Comparison of ENCODE assay signal across 26 mouse cellular contexts in the genomic region with DNA sequence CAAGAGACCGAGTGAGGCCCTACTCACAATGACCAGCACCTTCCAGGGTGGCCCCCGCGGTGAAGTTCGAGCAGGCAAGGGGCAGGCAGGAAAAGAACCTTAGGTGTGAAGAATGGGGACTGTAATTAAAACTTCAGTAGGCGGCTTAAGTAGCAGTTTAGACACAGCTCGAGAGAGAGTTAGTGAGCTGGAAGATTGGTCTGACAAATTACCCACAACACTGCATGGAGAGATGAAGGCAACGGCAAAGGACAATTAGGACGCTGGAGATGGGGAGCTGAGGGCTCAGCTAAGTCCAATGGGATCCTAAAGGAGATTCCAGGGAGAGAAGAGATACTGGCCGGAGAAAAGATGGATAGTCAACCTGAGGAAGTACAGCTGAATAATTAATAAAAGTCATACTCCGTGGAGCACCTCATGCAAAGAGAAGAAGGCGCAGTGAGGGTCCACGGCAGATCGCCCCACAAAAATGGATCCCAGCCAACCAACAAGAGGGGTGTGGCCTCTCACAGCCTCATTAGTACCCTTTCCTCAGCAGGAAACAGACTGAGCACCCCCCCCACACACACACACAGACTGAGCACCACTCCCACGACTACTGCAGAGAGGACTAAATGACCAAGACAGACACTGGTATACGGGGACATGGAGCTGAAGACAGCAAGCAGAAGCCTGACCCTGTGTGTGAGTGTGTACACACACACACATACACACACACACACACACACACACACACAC. TPM values are rescaled to one million over a fixed set of nuclear protein-coding genes. Genes with fewer than 3 reads are reported as not detected.
DNase-seq lines count a peak whose midpoint lies in the region; ATAC-seq lines count a peak whose summit lies in the region.
"Had no signal": no experiment of that assay in that cellular context is flagged by ENCODE, and none has a peak within 500 bp of the region (broad histone marks: within the 10 kb centered on the region; RNA-seq: fewer than 3 reads in every experiment).

No protein-coding gene starts in this region.

- no peak overlapping the region for H3K9ac ChIP-seq in kidney, embryonic 16.5 days (replicated peaks; ENCODE audit: low read length)
- no peak overlapping the region for H3K9ac ChIP-seq in forebrain, embryonic 14.5 days (ENCODE audit: low read length)
- no peak overlapping the region for H3K9ac ChIP-seq in limb, embryonic 12.5 days (replicated peaks)
- H3K9ac ChIP-seq: embryonic facial prominence, embryonic 13.5 days; heart, embryonic 15.5 days; liver, embryonic 13.5 days had no signal

- no peak for DNase-seq in kidney, postnatal 36 days
- peak; percentile 65 for DNase-seq in forebrain, embryonic 14.5 days (ENCODE audit: low spot score)
- peak; percentile 83 for DNase-seq in retina, postnatal 1 day
- DNase-seq in lung, postnatal 36 days, result no peak
- no peak for DNase-seq in left cerebral cortex, adult 18-20 months (ENCODE audit: low spot score in 2 of 2)
- DNase-seq: adrenal gland, adult 8-10 months; B cell, adult 2 months; cerebellum, adult 11-12 months; cerebellum, adult 9-11 months; embryo, embryonic 11 days; gastrocnemius, postnatal 14 days; kidney, adult 18-20 months; kidney, postnatal 14 days; liver, embryonic 13.5 days; lung, adult 18-20 months; thymus, postnatal 4 days had no signal

- H3K27me3 ChIP-seq in kidney, embryonic 16.5 days (ENCODE audit: insufficient read depth, low read length), result no peaks in the 10 kb centered on the region
- 0 out of 2 replicates have a peak, but pooled peaks cover 7% of the 10 kb centered on the region for H3K27me3 ChIP-seq in forebrain, embryonic 14.5 days (replicated peaks; ENCODE audit: control insufficient read depth, insufficient read depth, low read length)
- H3K27me3 ChIP-seq in limb, embryonic 12.5 days, result no peaks in the 10 kb centered on the region
- H3K27me3 ChIP-seq: embryonic facial prominence, embryonic 13.5 days; heart, embryonic 15.5 days; liver, embryonic 13.5 days had no signal

- ATAC-seq in kidney, embryonic 16.5 days (ENCODE audit: low FRiP score, low TSS enrichment), result 0 out of 2 replicates have a peak, but pooled peaks have one; percentile 35
- ATAC-seq in forebrain, embryonic 14.5 days, result peak; percentile 80
- ATAC-seq in limb, embryonic 12.5 days (ENCODE audit: insufficient number of reproducible peaks, insufficient read depth, low FRiP score, low TSS enrichment, low read depth), result no peak
- ATAC-seq: activated CD4-positive, CD25-positive, alpha-beta regulatory T cell, adult 4 months; hindbrain, embryonic 16.5 days; midbrain, embryonic 16.5 days had no signal

- H3K4me2 ChIP-seq in kidney, embryonic 16.5 days (replicated peaks; ENCODE audit: low read depth, low read length), result no peak overlapping the region
- 0 out of 2 replicates have a peak overlapping the region, but pooled peaks have one; percentile 1 for H3K4me2 ChIP-seq in forebrain, embryonic 14.5 days (ENCODE audit: low read length)
- H3K4me2 ChIP-seq in limb, embryonic 12.5 days, result no peak overlapping the region
- H3K4me2 ChIP-seq: embryonic facial prominence, embryonic 13.5 days; heart, embryonic 15.5 days; liver, embryonic 13.5 days had no signal

- H3K4me1 ChIP-seq in kidney, embryonic 16.5 days (ENCODE audit: insufficient read depth, low read length), result peaks cover 13% of the 10 kb centered on the region; the same call in 1 of the 2 replicates
- no peaks in the 10 kb centered on the region for H3K4me1 ChIP-seq in forebrain, embryonic 14.5 days (ENCODE audit: control insufficient read depth, insufficient read depth, low read length)
- H3K4me1 ChIP-seq in limb, embryonic 12.5 days (replicated peaks), result peaks cover 17% of the 10 kb centered on the region
- H3K4me1 ChIP-seq: heart, embryonic 10.5 days; liver, embryonic 13.5 days had no signal

- WGBS in kidney, embryonic 16.5 days, result 42% methylated on average over 15 of the region's 15 CpGs
- WGBS in forebrain, embryonic 14.5 days, result 28% methylated on average over 15 of the region's 15 CpGs
- 59% methylated on average over 15 of the region's 15 CpGs for WGBS in limb, embryonic 12.5 days

- H3K36me3 ChIP-seq in kidney, embryonic 16.5 days (ENCODE audit: insufficient read depth, low read length), result peaks cover 7% of the 10 kb centered on the region; the same call in 1 of the 2 replicates
- H3K36me3 ChIP-seq in forebrain, embryonic 14.5 days (ENCODE audit: control insufficient read depth, insufficient read depth, low read length), result no peaks in the 10 kb centered on the region
- peaks cover 10% of the 10 kb centered on the region; the same call in 1 of the 2 replicates for H3K36me3 ChIP-seq in limb, embryonic 12.5 days
- H3K36me3 ChIP-seq: heart, embryonic 15.5 days had no signal

- no peak overlapping the region for H3K4me3 ChIP-seq in kidney, embryonic 16.5 days (ENCODE audit: low read length)
- no peak overlapping the region for H3K4me3 ChIP-seq in forebrain, embryonic 14.5 days (ENCODE audit: low read depth, low read length)
- H3K4me3 ChIP-seq in limb, embryonic 12.5 days (replicated peaks), result no peak overlapping the region
- H3K4me3 ChIP-seq: embryonic facial prominence, embryonic 13.5 days; heart, embryonic 10.5 days; heart, embryonic 15.5 days; layer of hippocampus, adult 2 months; liver, embryonic 13.5 days had no signal

- H3K27ac ChIP-seq in kidney, embryonic 16.5 days (ENCODE audit: low read length), result no peak overlapping the region
- no peak overlapping the region for H3K27ac ChIP-seq in forebrain, embryonic 14.5 days (ENCODE audit: low read depth, low read length)
- 0 out of 2 replicates have a peak overlapping the region, but pooled peaks have one; percentile 41 for H3K27ac ChIP-seq in limb, embryonic 12.5 days
- H3K27ac ChIP-seq: embryonic facial prominence, embryonic 13.5 days; heart, embryonic 10.5 days; heart, embryonic 15.5 days; layer of hippocampus, adult 2 months; liver, embryonic 13.5 days; macrophage had no signal

- no peaks in the 10 kb centered on the region for H3K9me3 ChIP-seq in kidney, embryonic 16.5 days (ENCODE audit: low read length)
- no peaks in the 10 kb centered on the region for H3K9me3 ChIP-seq in forebrain, embryonic 14.5 days (replicated peaks; ENCODE audit: control insufficient read depth, low read length)
- 0 out of 2 replicates have a peak, but pooled peaks cover 2% of the 10 kb centered on the region for H3K9me3 ChIP-seq in limb, embryonic 12.5 days
- H3K9me3 ChIP-seq: embryonic facial prominence, embryonic 13.5 days; heart, embryonic 10.5 days; heart, embryonic 15.5 days; liver, embryonic 13.5 days had no signal

RNA-seq across cellular contexts. Expression of a gene that starts 17.1 kb away (rescaled TPM):
- polyA plus RNA-seq in kidney, embryonic 16.5 days (2015; fragmentation: Nextera tagmentation; extraction: Ambion mirVana), result 35.6 and 37.1 TPM in 2 replicates
- 36.4 and 41.1 TPM in 2 replicates for polyA plus RNA-seq in forebrain, embryonic 14.5 days (2014; fragmentation: Nextera tagmentation; extraction: Ambion mirVana)
- polyA plus RNA-seq in limb, embryonic 12.5 days (2016; fragmentation: Nextera tagmentation; extraction: Ambion mirVana), result 47.6 and 50.2 TPM in 2 replicates
- total RNA-seq in left cerebral cortex, adult 18-20 months (2021), result 10 to 100 TPM; 28.6 to 29.6 TPM

Comparison
In these comparisons a context has a peak if more than half of its experiments do, and no peak if none do; other contexts are left out.
1. DNase-seq: peak in forebrain, embryonic 14.5 days (single experiment) and retina, postnatal 1 day (single experiment); none in kidney, postnatal 36 days (0 of 2), lung, postnatal 36 days (single experiment) and left cerebral cortex, adult 18-20 months (0 of 2).